Mouse (Mus musculus): ENCODE results near the gene Galc. TPM values are rescaled to one million over a fixed set of nuclear protein-coding genes. Genes with fewer than 3 reads are reported as not detected.

Galc gene
- total and polyA plus RNA-seq, 3 experiments: 5.0 to 8.3 (median 7.3) TPM

DNA sequence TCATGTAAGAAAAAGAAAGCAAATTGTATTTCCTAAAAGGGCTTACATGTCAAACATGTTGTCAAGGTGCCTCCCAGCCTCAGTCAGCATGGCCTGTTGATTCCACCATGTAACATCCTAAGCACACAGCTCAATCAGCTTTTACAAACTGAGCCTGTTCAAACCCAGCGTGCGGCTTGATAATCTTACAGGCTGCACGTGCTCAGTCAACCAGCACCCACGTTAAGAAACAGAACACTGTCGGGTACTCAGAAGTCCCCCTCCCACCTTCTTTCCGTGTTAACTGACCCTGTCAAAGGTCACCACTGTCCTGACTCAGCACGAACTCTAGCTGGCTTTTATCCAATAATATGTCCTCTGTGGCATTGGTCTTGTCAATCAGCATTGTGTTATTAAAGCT, 13.2 kb upstream of the Galc start:
- Histone ChIP-seq H3K4me1 (ENCODE audit: control insufficient read depth, insufficient read depth, low read length) (no peaks in the 10 kb centered on the region; the same call in 1 of the 2 replicates), H3K9ac (ENCODE audit: low read depth, low read length) (no peak overlapping the region), H3K4me3 (no peak overlapping the region), H3K36me3 (ENCODE audit: control insufficient read depth, insufficient read depth, low read length) (no peaks in the 10 kb centered on the region), H3K79me2 (replicated peaks; ENCODE audit: control insufficient read depth, insufficient read depth, low read length) (no peaks in the 10 kb centered on the region), H3K27me3 (ENCODE audit: control insufficient read depth, insufficient read depth, low read length) (no peaks in the 10 kb centered on the region), H3K27ac (no peak overlapping the region)
- WGBS: 58% methylated on average over 7 of the region's 7 CpGs
- DNase-seq: no peak
- TF ChIP-seq POLR2A (IDR thresholded peaks at IDR 0.05; ENCODE audit: insufficient read depth, low read depth, low read length) (no peak), EP300 (IDR thresholded peaks at IDR 0.05; ENCODE audit: insufficient read depth, low read depth, low read length) (no peak), CTCF (IDR thresholded peaks at IDR 0.05) (no peak)
- intact Hi-C loops (cut with DNase I): no loop called here

DNA sequence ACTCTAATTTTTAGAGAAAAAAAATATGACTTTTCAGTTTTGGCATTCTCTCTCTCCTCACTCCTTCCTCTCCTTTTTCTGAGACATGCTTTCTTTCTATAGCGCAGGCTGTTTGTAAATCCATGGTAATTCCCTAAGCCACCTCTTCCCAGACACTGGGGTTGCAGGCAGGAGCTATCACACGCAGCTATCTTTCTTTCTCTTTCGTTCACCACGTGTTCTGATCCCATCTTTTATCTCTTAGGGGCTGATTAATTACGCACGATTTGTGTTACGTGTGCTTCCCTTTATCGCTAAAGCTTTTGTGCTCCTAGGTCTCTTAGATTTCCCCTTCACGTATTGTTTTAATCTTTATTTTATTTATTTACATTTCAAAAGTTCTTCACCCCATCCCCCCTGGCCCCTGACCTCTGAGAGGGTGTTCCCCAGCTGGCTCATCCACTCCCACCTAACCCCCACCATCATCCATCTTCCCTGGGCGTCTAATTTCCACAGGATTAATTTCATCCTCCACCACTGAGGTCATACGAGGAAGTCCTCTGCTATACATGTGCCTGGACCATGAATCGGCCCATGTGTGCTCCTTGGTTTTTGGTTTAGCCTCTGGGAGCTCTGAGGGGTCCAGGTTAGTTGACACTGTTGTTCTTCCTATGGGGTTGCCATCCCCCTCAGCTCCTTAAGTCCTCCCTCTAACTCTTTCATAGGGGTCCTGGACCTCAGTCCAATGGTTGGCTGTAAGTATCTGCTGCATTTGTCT, 11.7 kb upstream of the Galc start:
- H3K4me3 ChIP-seq: no peak overlapping the region
- H3K9ac ChIP-seq (ENCODE audit: low read depth, low read length): no peak overlapping the region

GRCm38 (mm10) chr12:98269791-98270745, 10.8 kb upstream of the Galc start:
- no peaks in the 10 kb centered on the region for H3K27me3 ChIP-seq (ENCODE audit: control insufficient read depth, insufficient read depth, low read length)
- intact Hi-C loops (cut with DNase I): no loop called here
- no peak for TF ChIP-seq CTCF (IDR thresholded peaks at IDR 0.05)
- TF ChIP-seq EP300 (IDR thresholded peaks at IDR 0.05; ENCODE audit: insufficient read depth, low read depth, low read length): no peak
- no peak overlapping the region for H3K9ac ChIP-seq (ENCODE audit: low read depth, low read length)
- no peaks in the 10 kb centered on the region; the same call in 1 of the 2 replicates for H3K4me1 ChIP-seq (ENCODE audit: control insufficient read depth, insufficient read depth, low read length)
- H3K4me3 ChIP-seq: no peak overlapping the region
- no peak overlapping the region for H3K27ac ChIP-seq
- WGBS: 47% methylated on average over 17 of the region's 17 CpGs
- H3K36me3 ChIP-seq (ENCODE audit: control insufficient read depth, insufficient read depth, low read length): no peaks in the 10 kb centered on the region
- no peaks in the 10 kb centered on the region for H3K79me2 ChIP-seq (replicated peaks; ENCODE audit: control insufficient read depth, insufficient read depth, low read length)
- DNase-seq: no peak

More for the DNA sequence above, 11.7 kb upstream of the Galc start:
- no peak overlapping the region for H3K27ac ChIP-seq
- no peaks in the 10 kb centered on the region for H3K79me2 ChIP-seq (replicated peaks; ENCODE audit: control insufficient read depth, insufficient read depth, low read length)
- TF ChIP-seq EP300 (IDR thresholded peaks at IDR 0.05; ENCODE audit: insufficient read depth, low read depth, low read length): no peak
- TF ChIP-seq CTCF (IDR thresholded peaks at IDR 0.05): no peak
- no peak for TF ChIP-seq POLR2A (IDR thresholded peaks at IDR 0.05; ENCODE audit: insufficient read depth, low read depth, low read length)
- H3K4me1 ChIP-seq (ENCODE audit: control insufficient read depth, insufficient read depth, low read length): no peaks in the 10 kb centered on the region; the same call in 1 of the 2 replicates
- intact Hi-C loops (cut with DNase I): no loop called here
- no peaks in the 10 kb centered on the region for H3K27me3 ChIP-seq (ENCODE audit: control insufficient read depth, insufficient read depth, low read length)
- no peak for DNase-seq
- no peaks in the 10 kb centered on the region for H3K36me3 ChIP-seq (ENCODE audit: control insufficient read depth, insufficient read depth, low read length)
- 57% methylated on average over 12 of the region's 12 CpGs for WGBS

- WGBS: 83% methylated on average over 13 of the region's 13 CpGs
- no peaks in the 10 kb centered on the region for H3K36me3 ChIP-seq (ENCODE audit: control insufficient read depth, insufficient read depth, low read length)
Observed at GRCm38 (mm10) chr12:98268441-98269369, 9.4 kb upstream of the Galc start, which contains the start of gene Gpr65. Gpr65 (plus strand) TSS chr12:98268635.

GRCm38 (mm10) chr12:98265697-98266096, 6.4 kb upstream of the Galc start:
- TF ChIP-seq EP300 (IDR thresholded peaks at IDR 0.05; ENCODE audit: insufficient read depth, low read depth, low read length) (no peak), CTCF (IDR thresholded peaks at IDR 0.05) (no peak), POLR2A (IDR thresholded peaks at IDR 0.05; ENCODE audit: insufficient read depth, low read depth, low read length) (no peak)
- Histone ChIP-seq H3K4me1 (ENCODE audit: control insufficient read depth, insufficient read depth, low read length) (no peaks in the 10 kb centered on the region; the same call in 1 of the 2 replicates), H3K4me3 (no peak overlapping the region), H3K27me3 (ENCODE audit: control insufficient read depth, insufficient read depth, low read length) (no peaks in the 10 kb centered on the region), H3K9ac (ENCODE audit: low read depth, low read length) (no peak overlapping the region), H3K79me2 (replicated peaks; ENCODE audit: control insufficient read depth, insufficient read depth, low read length) (no peaks in the 10 kb centered on the region), H3K27ac (no peak overlapping the region), H3K36me3 (ENCODE audit: control insufficient read depth, insufficient read depth, low read length) (no peaks in the 10 kb centered on the region)
- WGBS: 77% methylated on average over 9 of the region's 9 CpGs
- no peak for DNase-seq
- intact Hi-C loops (cut with DNase I): no loop called here

More at GRCm38 (mm10) chr12:98268441-98269369, 9.4 kb upstream of the Galc start, which contains the start of gene Gpr65:
- intact Hi-C loops (cut with DNase I): no loop called here
- Histone ChIP-seq H3K4me3 (no peak within 1 kb of the TSS), H3K27ac (no peak within 1 kb of the TSS), H3K27me3 (ENCODE audit: control insufficient read depth, insufficient read depth, low read length) (no peaks in the 10 kb centered on the region), H3K9ac (ENCODE audit: low read depth, low read length) (no peak within 1 kb of the TSS), H3K79me2 (replicated peaks; ENCODE audit: control insufficient read depth, insufficient read depth, low read length) (no peaks in the 10 kb centered on the region), H3K4me1 (ENCODE audit: control insufficient read depth, insufficient read depth, low read length) (no peaks in the 10 kb centered on the region; the same call in 1 of the 2 replicates)
- no peak for DNase-seq
- 0 out of 2 replicates have a peak, but pooled peaks have one; percentile 29 for TF ChIP-seq POLR2A (IDR thresholded peaks at IDR 0.05; ENCODE audit: insufficient read depth, low read depth, low read length)
- TF ChIP-seq CTCF (IDR thresholded peaks at IDR 0.05): no peak
- no peak for TF ChIP-seq EP300 (IDR thresholded peaks at IDR 0.05; ENCODE audit: insufficient read depth, low read depth, low read length)

All from heart, adult 2 months (tissue).